Mouse (Mus musculus) midbrain, embryonic 13.5 days (tissue): Measurements from ENCODE around the gene Fggy. TPM values are rescaled to one million over a fixed set of nuclear protein-coding genes. Genes with fewer than 3 reads are reported as not detected.

Experiments
- ATAC-seq: fragments of 200-750 bp; cut with Nextera tagmentation; 2 replicates; pipeline ENCODE4 v1.8.0; 2017; ENCODE audit warnings: mild to moderate bottlenecking, moderate TSS enrichment, moderate library complexity
- H3K27ac ChIP-seq: fragments of 300-500 bp; sonication (generic); 2 replicates; pipeline ENCODE4 v1.5.1; 2015; ENCODE audit warnings: inconsistent platforms, mild to moderate bottlenecking, moderate library complexity
- H3K27me3 ChIP-seq: fragments of 300-500 bp; sonication (generic); 2 replicates; pipeline ENCODE4 v1.6.1; 2015; ENCODE audit warnings: mild to moderate bottlenecking, inconsistent platforms
- H3K36me3 ChIP-seq: fragments of 300-500 bp; sonication (generic); 2 replicates; pipeline ENCODE4 v1.6.1; 2015; ENCODE audit warnings: mild to moderate bottlenecking, inconsistent platforms
- H3K4me1 ChIP-seq: fragments of 300-500 bp; sonication (generic); replicated peaks from 2 replicates; pipeline ENCODE4 v1.6.1; 2015; ENCODE audit warnings: inconsistent platforms
- H3K4me2 ChIP-seq: fragments of 300-500 bp; sonication (generic); replicated peaks from 2 replicates; pipeline ENCODE4 v1.6.1; 2015; ENCODE audit warnings: moderate library complexity, mild to moderate bottlenecking, inconsistent platforms
- H3K4me3 ChIP-seq: fragments of 300-500 bp; sonication (generic); replicated peaks from 2 replicates; pipeline ENCODE4 v1.5.1; 2015; ENCODE audit warnings: mild to moderate bottlenecking, inconsistent platforms
- H3K9ac ChIP-seq: fragments of 300-500 bp; sonication (generic); replicated peaks from 2 replicates; pipeline ENCODE4 v1.6.1; 2015; ENCODE audit warnings: mild to moderate bottlenecking, inconsistent platforms
- H3K9me3 ChIP-seq: fragments of 300-500 bp; sonication (generic); 2 replicates; pipeline ENCODE4 v1.6.1; 2016; ENCODE audit warnings: mild to moderate bottlenecking, inconsistent platforms
- WGBS: fragments of 180-500 bp; shearing (Covaris S2); methylation state at CpG from one replicate; pipeline ENCODE4 v1.1.7; 2015; 5-methylcytosine and 5-hydroxymethylcytosine counted together
- polyA plus RNA-seq: library from polyadenylated mRNA; unstranded; fragments of >200 nt; fragmentation: Nextera tagmentation; extraction: Ambion mirVana; gene quantifications from 2 replicates; pipeline ENCODE4 v1.2.1, GENCODE M21; 2015

Fggy gene
- polyA plus RNA-seq, 1 experiment from 2014 or later = 7.5 TPM

DNA sequence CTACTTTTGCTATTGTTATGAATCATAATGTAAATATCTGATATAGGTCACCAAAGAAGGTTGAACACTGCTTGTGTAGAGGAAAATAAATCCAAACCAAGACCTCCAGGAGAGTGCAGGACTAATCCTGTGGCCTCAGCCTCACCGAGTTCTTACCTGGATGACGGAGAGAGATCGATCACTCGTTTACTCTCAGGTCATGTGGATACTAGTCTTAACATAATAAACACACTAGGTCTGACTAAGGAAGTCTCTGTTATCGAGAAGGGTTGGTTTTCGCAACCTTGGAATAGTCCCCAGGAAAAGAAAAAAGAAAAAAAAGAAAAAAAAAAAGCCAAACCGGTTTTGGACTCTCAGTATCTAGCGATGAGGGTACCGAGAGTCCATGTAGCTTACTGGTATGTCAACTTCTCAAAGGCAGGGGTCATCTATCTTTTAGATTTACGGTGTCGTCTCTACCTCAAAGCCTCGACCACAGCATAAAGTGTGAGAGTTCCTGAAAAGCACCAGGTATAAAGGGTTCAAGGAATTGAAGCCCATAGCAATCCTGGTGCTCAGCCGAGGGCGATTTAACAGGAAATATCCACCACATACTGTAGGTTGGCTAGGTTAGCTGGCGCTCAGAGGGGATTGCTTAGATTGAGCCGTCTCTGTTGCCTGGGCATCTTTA lies 509 bp upstream of the Fggy start:
- 50% methylated on average over 16 of the region's 16 CpGs for WGBS
- no peak; the same call in 1 of the 2 replicates for ATAC-seq
- peak overlapping the region; percentile 48; the same call in 1 of the 2 replicates for H3K27ac ChIP-seq

DNA sequence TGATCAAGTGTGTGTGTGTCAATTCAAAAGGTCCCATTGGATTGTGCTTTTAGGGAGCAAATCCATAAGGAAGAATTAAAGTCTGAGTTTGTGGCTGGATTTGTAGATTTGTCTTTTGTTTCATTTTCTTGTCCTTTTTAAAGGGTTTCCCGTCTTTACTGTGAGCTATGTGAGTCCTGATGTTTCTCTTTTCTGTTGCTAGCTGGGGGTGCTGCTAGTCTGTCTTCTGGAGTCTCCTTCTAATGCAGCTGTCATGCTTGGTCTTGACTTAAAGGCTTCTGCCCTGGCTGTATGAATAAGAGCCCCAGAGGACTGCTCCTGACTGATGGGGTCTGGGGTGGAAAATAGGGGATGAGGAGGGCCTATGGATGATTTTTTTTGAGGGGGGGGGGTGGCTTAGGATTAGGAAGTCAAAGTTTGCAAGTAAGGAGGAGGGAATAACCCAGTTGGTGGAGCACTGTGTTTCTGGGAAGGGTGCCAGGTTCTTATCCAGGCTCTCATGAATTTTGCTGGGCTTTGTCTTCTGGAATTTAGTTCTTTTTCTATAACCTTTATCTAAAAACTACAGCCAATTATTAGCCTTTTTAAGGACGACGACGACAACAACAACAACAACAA lies 1.1 kb downstream of the Fggy start:
- H3K4me3 ChIP-seq = no peak overlapping the region
- peaks cover 12% of the 10 kb centered on the region for H3K4me1 ChIP-seq
- H3K4me2 ChIP-seq = peak overlapping the region; percentile 52; the same call in 1 of the 2 replicates
- no peak overlapping the region for H3K9ac ChIP-seq
- no peaks in the 10 kb centered on the region for H3K36me3 ChIP-seq
- no peaks in the 10 kb centered on the region for H3K27me3 ChIP-seq
- peak overlapping the region; percentile 65; the same call in 1 of the 2 replicates for H3K27ac ChIP-seq
- 78% methylated on average over 4 of the region's 4 CpGs for WGBS
- ATAC-seq = no peak
- H3K9me3 ChIP-seq = no peaks in the 10 kb centered on the region

More for the DNA sequence above, 509 bp upstream of the Fggy start:
- Histone ChIP-seq H3K4me2 (peak overlapping the region; percentile 52), H3K36me3 (no peaks in the 10 kb centered on the region), H3K9me3 (no peaks in the 10 kb centered on the region), H3K4me1 (peaks cover 12% of the 10 kb centered on the region), H3K9ac (peak overlapping the region; percentile 50), H3K4me3 (peak overlapping the region; percentile 40), H3K27me3 (no peaks in the 10 kb centered on the region)

GRCm38 (mm10) chr4:95571621-95572020 lies 14.3 kb downstream of the Fggy start:
- no peaks in the 10 kb centered on the region for H3K9me3 ChIP-seq
- 80% methylated on average over 3 of the region's 3 CpGs for WGBS
- no peak overlapping the region for H3K27ac ChIP-seq
- H3K9ac ChIP-seq = no peak overlapping the region
- no peaks in the 10 kb centered on the region for H3K36me3 ChIP-seq
- ATAC-seq = no peak
- no peaks in the 10 kb centered on the region for H3K4me1 ChIP-seq
- no peak overlapping the region for H3K4me3 ChIP-seq
- H3K27me3 ChIP-seq = no peaks in the 10 kb centered on the region
- no peak overlapping the region for H3K4me2 ChIP-seq

DNA sequence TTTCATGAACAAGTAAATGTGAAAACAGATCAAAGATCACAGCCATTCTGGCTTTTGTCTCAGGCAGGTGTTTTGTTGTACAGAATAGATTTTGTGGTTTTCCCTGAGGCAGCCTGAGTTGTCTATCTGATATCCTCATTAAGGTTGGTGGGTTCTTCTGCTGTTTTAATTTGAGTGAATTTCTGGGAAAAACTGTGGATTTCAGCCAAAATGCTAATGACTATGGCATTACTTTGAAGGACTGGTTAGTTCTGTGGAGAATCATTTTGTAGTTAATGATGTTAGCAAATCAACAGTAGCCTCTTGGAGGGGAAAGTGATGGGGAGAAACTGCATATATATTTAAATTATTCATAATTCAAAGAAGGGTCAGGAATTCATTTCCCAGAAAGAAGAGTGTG lies 16.4 kb downstream of the Fggy start:
- no peaks in the 10 kb centered on the region for H3K27me3 ChIP-seq
- H3K4me2 ChIP-seq = no peak overlapping the region
- no peaks in the 10 kb centered on the region for H3K9me3 ChIP-seq
- no peak overlapping the region for H3K27ac ChIP-seq
- H3K36me3 ChIP-seq = no peaks in the 10 kb centered on the region
- ATAC-seq = no peak
- no peak overlapping the region for H3K4me3 ChIP-seq
- no peaks in the 10 kb centered on the region for H3K4me1 ChIP-seq
- no peak overlapping the region for H3K9ac ChIP-seq

DNA sequence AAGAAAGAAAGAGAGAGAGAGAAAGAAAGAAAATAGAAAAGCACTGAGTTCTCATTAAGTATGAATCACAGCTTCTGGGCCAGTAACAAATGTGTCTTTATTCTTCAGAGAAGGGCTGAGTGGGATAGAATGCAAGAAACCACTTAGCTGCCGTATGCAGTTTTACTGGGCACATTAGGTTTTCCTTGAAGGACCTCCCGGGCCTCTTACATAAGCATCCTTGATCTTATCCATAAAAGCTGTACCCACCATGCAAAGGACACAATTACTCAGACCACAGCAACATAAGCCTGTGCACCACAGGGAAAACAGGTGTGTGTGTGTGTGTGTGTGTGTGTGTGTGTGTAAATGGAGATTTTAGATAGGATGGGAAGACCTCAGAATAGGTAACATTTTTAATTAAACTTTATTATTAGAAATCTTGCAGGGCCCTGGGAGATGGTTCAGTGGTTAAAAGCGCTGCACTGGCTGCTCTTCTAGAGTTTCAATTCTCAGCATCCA lies 18.2 kb downstream of the Fggy start:
- WGBS = 78% methylated on average over 3 of the region's 3 CpGs
- no peak overlapping the region for H3K4me3 ChIP-seq
- H3K4me2 ChIP-seq = no peak overlapping the region
- no peaks in the 10 kb centered on the region for H3K4me1 ChIP-seq
- no peaks in the 10 kb centered on the region for H3K27me3 ChIP-seq
- H3K27ac ChIP-seq = no peak overlapping the region
- no peaks in the 10 kb centered on the region for H3K36me3 ChIP-seq
- ATAC-seq = no peak
- no peak overlapping the region for H3K9ac ChIP-seq
- H3K9me3 ChIP-seq = no peaks in the 10 kb centered on the region

- Histone ChIP-seq H3K4me3 (no peak overlapping the region), H3K27ac (no peak overlapping the region), H3K4me1 (no peaks in the 10 kb centered on the region), H3K9ac (no peak overlapping the region), H3K36me3 (no peaks in the 10 kb centered on the region), H3K27me3 (no peaks in the 10 kb centered on the region), H3K9me3 (no peaks in the 10 kb centered on the region), H3K4me2 (no peak overlapping the region)
- ATAC-seq = no peak
- 87% methylated on average over 5 of the region's 5 CpGs for WGBS
Measured at GRCm38 (mm10) chr4:95579183-95579582, 21.9 kb downstream of the Fggy start.

GRCm38 (mm10) chr4:95584107-95584762 lies 26.9 kb downstream of the Fggy start:
- Histone ChIP-seq H3K9ac (no peak overlapping the region), H3K9me3 (no peaks in the 10 kb centered on the region), H3K4me3 (no peak overlapping the region), H3K27me3 (no peaks in the 10 kb centered on the region), H3K4me2 (no peak overlapping the region), H3K4me1 (no peaks in the 10 kb centered on the region), H3K27ac (no peak overlapping the region), H3K36me3 (no peaks in the 10 kb centered on the region)
- ATAC-seq = no peak
- 81% methylated on average over 4 of the region's 4 CpGs for WGBS

GRCm38 (mm10) chr4:95586274-95587001 lies 29.1 kb downstream of the Fggy start:
- Histone ChIP-seq H3K27me3 (no peaks in the 10 kb centered on the region), H3K9ac (no peak overlapping the region), H3K36me3 (no peaks in the 10 kb centered on the region), H3K9me3 (no peaks in the 10 kb centered on the region), H3K4me1 (no peaks in the 10 kb centered on the region), H3K4me3 (no peak overlapping the region), H3K27ac (no peak overlapping the region), H3K4me2 (no peak overlapping the region)
- ATAC-seq = 0 out of 2 replicates have a peak, but pooled peaks have one; percentile 43
- 66% methylated on average over 4 of the region's 4 CpGs for WGBS

- H3K4me2 ChIP-seq = no peak overlapping the region
- WGBS = 90% methylated on average over 2 of the region's 2 CpGs
- no peak overlapping the region for H3K9ac ChIP-seq
- H3K4me3 ChIP-seq = no peak overlapping the region
- no peaks in the 10 kb centered on the region for H3K4me1 ChIP-seq
- H3K9me3 ChIP-seq = no peaks in the 10 kb centered on the region
- no peaks in the 10 kb centered on the region for H3K36me3 ChIP-seq
- no peak for ATAC-seq
- H3K27ac ChIP-seq = no peak overlapping the region
- no peaks in the 10 kb centered on the region for H3K27me3 ChIP-seq
Measured at GRCm38 (mm10) chr4:95588722-95589283, 31.5 kb downstream of the Fggy start.

GRCm38 (mm10) chr4:95590878-95591277 lies 33.6 kb downstream of the Fggy start:
- no peak overlapping the region for H3K4me3 ChIP-seq
- no peaks in the 10 kb centered on the region for H3K4me1 ChIP-seq
- H3K9ac ChIP-seq = no peak overlapping the region
- WGBS = 94% methylated on average over 3 of the region's 3 CpGs
- H3K27ac ChIP-seq = no peak overlapping the region
- no peak for ATAC-seq
- H3K9me3 ChIP-seq = no peaks in the 10 kb centered on the region
- no peaks in the 10 kb centered on the region for H3K27me3 ChIP-seq
- H3K4me2 ChIP-seq = no peak overlapping the region
- H3K36me3 ChIP-seq = no peaks in the 10 kb centered on the region

DNA sequence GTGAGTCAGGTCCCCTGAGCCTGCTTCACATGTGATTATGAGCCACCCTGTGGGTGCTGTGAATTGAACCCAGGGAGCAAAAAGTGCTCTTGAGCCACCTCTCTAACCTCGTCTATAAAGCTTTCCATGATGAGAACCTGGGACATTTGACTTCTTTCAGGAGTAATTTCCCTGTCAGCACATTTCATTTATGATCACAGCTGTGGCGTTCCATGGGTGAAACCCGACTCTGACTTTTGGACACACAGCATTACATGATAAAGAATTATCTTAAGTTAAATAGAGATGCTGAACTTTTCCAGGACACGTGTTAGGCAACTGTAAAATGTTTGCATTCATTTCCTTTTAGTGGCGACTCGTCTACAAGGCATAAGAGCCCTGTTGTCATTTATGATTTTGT lies 39.9 kb downstream of the Fggy start:
- H3K9me3 ChIP-seq = no peaks in the 10 kb centered on the region
- WGBS = 85% methylated on average over 6 of the region's 6 CpGs
- H3K9ac ChIP-seq = no peak overlapping the region
- H3K4me2 ChIP-seq = no peak overlapping the region
- H3K27ac ChIP-seq = no peak overlapping the region
- no peaks in the 10 kb centered on the region for H3K27me3 ChIP-seq
- ATAC-seq = no peak
- H3K4me1 ChIP-seq = no peaks in the 10 kb centered on the region
- no peaks in the 10 kb centered on the region for H3K36me3 ChIP-seq
- no peak overlapping the region for H3K4me3 ChIP-seq
